Mouse (Mus musculus) ES-E14 (cell line): ENCODE results near the gene Olfr905.

Experiments
- CHD2 ChIP-seq: IDR thresholded peaks from 2 replicates; pipeline ENCODE4 v1.6.1; 2014; ENCODE audit warnings: mild to moderate bottlenecking, low read depth, low read length, inconsistent platforms
- HCFC1 ChIP-seq: IDR thresholded peaks from 2 replicates; pipeline ENCODE4 v1.6.1; 2012; ENCODE audit warnings: low read length, inconsistent platforms, borderline replicate concordance; ENCODE audit not compliant: insufficient read depth
- MAFK ChIP-seq: IDR thresholded peaks from 2 replicates; pipeline ENCODE4 v1.6.1; 2014; ENCODE audit warnings: mild to moderate bottlenecking, low read depth, low read length, inconsistent platforms; ENCODE audit not compliant: insufficient read depth
- ZC3H11A ChIP-seq: IDR thresholded peaks from 2 replicates; pipeline ENCODE4 v1.6.1; 2012; ENCODE audit warnings: low read depth, mild to moderate bottlenecking, inconsistent platforms, low read length, borderline replicate concordance
- ZNF384 ChIP-seq: IDR thresholded peaks from 2 replicates; pipeline ENCODE4 v1.6.1; 2012; ENCODE audit warnings: low read depth, low read length, inconsistent platforms

- TF ChIP-seq MAFK (no peak), HCFC1 (no peak), ZC3H11A (no peak), CHD2 (no peak), ZNF384 (no peak)
Observed at GRCm38 (mm10) chr9:38462844-38463243, 8.1 kb upstream of the Olfr905 start, which contains the start of gene Olfr904.
